Mouse (Mus musculus): ENCODE data around the gene Plekhm2. TPM values are rescaled to one million over a fixed set of nuclear protein-coding genes. Genes with fewer than 3 reads are reported as not detected.

Plekhm2 gene
- polyA plus RNA-seq, 1 experiment from 2014 or later, result 5.4 TPM

GRCm38 (mm10) chr4:141595605-141596268, 69.0 kb downstream of the Plekhm2 start:
- Histone ChIP-seq H3K36me3 (peaks cover 47% of the 10 kb centered on the region), H3K4me3 (no peak overlapping the region), H3K4me1 (peaks cover 38% of the 10 kb centered on the region), H3K27ac (no peak overlapping the region), H3K27me3 (ENCODE audit: insufficient read depth, poor library complexity, severe bottlenecking) (no peaks in the 10 kb centered on the region; the same call in 1 of the 2 replicates), H3K9me3 (no peaks in the 10 kb centered on the region)
- WGBS, result 76% methylated on average over 9 of the region's 9 CpGs
- no peak for DNase-seq (ENCODE audit: low spot score)

GRCm38 (mm10) chr4:141595138-141595537, 69.6 kb downstream of the Plekhm2 start:
- H3K4me3 ChIP-seq, result no peak overlapping the region
- H3K27ac ChIP-seq, result no peak overlapping the region
- no peaks in the 10 kb centered on the region for H3K9me3 ChIP-seq
- H3K36me3 ChIP-seq, result peaks cover 51% of the 10 kb centered on the region
- no peaks in the 10 kb centered on the region for H3K27me3 ChIP-seq (ENCODE audit: insufficient read depth, poor library complexity, severe bottlenecking)
- 93% methylated on average over 11 of the region's 11 CpGs for WGBS
- no peak for DNase-seq (ENCODE audit: low spot score)
- H3K4me1 ChIP-seq, result peaks cover 32% of the 10 kb centered on the region

GRCm38 (mm10) chr4:141591547-141591946, 73.2 kb downstream of the Plekhm2 start:
- H3K36me3 ChIP-seq, result peaks cover 86% of the 10 kb centered on the region
- H3K27ac ChIP-seq, result no peak overlapping the region
- H3K9me3 ChIP-seq, result no peaks in the 10 kb centered on the region
- no peak for DNase-seq (ENCODE audit: low spot score)
- no peaks in the 10 kb centered on the region for H3K27me3 ChIP-seq (ENCODE audit: insufficient read depth, poor library complexity, severe bottlenecking)
- no peak overlapping the region for H3K4me3 ChIP-seq
- H3K4me1 ChIP-seq, result no peaks in the 10 kb centered on the region
- 25% methylated on average over 3 of the region's 3 CpGs for WGBS

- H3K27me3 ChIP-seq (ENCODE audit: insufficient read depth, poor library complexity, severe bottlenecking), result no peaks in the 10 kb centered on the region
- DNase-seq (ENCODE audit: low spot score), result no peak
- no peak overlapping the region for H3K4me3 ChIP-seq
- no peaks in the 10 kb centered on the region for H3K9me3 ChIP-seq
- no peak overlapping the region for H3K27ac ChIP-seq
- WGBS, result 85% methylated on average over 8 of the region's 8 CpGs
- H3K36me3 ChIP-seq, result peaks cover 87% of the 10 kb centered on the region
- H3K4me1 ChIP-seq, result 0 out of 2 replicates have a peak, but pooled peaks cover 3% of the 10 kb centered on the region
Observed at GRCm38 (mm10) chr4:141583919-141584318, 80.8 kb downstream of the Plekhm2 start.

- 0 out of 2 replicates have a peak, but pooled peaks cover 8% of the 10 kb centered on the region for H3K4me1 ChIP-seq
- H3K27ac ChIP-seq, result no peak overlapping the region
- no peaks in the 10 kb centered on the region for H3K9me3 ChIP-seq
- peaks cover 86% of the 10 kb centered on the region for H3K36me3 ChIP-seq
- no peak for DNase-seq (ENCODE audit: low spot score)
- WGBS, result 92% methylated on average over 13 of the region's 13 CpGs
- no peak overlapping the region for H3K4me3 ChIP-seq
- no peaks in the 10 kb centered on the region for H3K27me3 ChIP-seq (ENCODE audit: insufficient read depth, poor library complexity, severe bottlenecking)
Observed at GRCm38 (mm10) chr4:141581051-141581450, 83.6 kb downstream of the Plekhm2 start.

- Histone ChIP-seq H3K36me3 (peaks cover 67% of the 10 kb centered on the region), H3K9me3 (no peaks in the 10 kb centered on the region), H3K27ac (no peak overlapping the region), H3K27me3 (ENCODE audit: insufficient read depth, poor library complexity, severe bottlenecking) (no peaks in the 10 kb centered on the region), H3K4me3 (no peak overlapping the region), H3K4me1 (peaks cover 15% of the 10 kb centered on the region)
- 41% methylated on average over 3 of the region's 3 CpGs for WGBS
- no peak for DNase-seq (ENCODE audit: low spot score)
Observed at GRCm38 (mm10) chr4:141578833-141579232, 85.9 kb downstream of the Plekhm2 start.

GRCm38 (mm10) chr4:141576877-141577276, 87.8 kb downstream of the Plekhm2 start:
- no peak for DNase-seq (ENCODE audit: low spot score)
- no peak overlapping the region for H3K4me3 ChIP-seq
- H3K4me1 ChIP-seq, result peaks cover 29% of the 10 kb centered on the region
- peaks cover 49% of the 10 kb centered on the region for H3K36me3 ChIP-seq
- no peaks in the 10 kb centered on the region for H3K9me3 ChIP-seq
- no peaks in the 10 kb centered on the region for H3K27me3 ChIP-seq (ENCODE audit: insufficient read depth, poor library complexity, severe bottlenecking)
- no peak overlapping the region for H3K27ac ChIP-seq
- WGBS, result 92% methylated on average over 7 of the region's 7 CpGs

GRCm38 (mm10) chr4:141576404-141576803, 88.3 kb downstream of the Plekhm2 start:
- DNase-seq (ENCODE audit: low spot score), result no peak
- H3K4me1 ChIP-seq, result peaks cover 29% of the 10 kb centered on the region
- H3K36me3 ChIP-seq, result peaks cover 48% of the 10 kb centered on the region
- no peak overlapping the region for H3K27ac ChIP-seq
- WGBS, result 83% methylated on average over 11 of the region's 11 CpGs
- no peaks in the 10 kb centered on the region for H3K9me3 ChIP-seq
- no peak overlapping the region for H3K4me3 ChIP-seq
- H3K27me3 ChIP-seq (ENCODE audit: insufficient read depth, poor library complexity, severe bottlenecking), result no peaks in the 10 kb centered on the region

Other genes starting within 250 kb of the Plekhm2 start
- 0.93 and 1.3 TPM in 2 replicates for gene Clcnkb, start 248.9 kb downstream of the Plekhm2 start, polyA plus RNA-seq (2016; fragmentation: Nextera tagmentation; extraction: Ambion mirVana)
- 61.5 and 132 TPM in 2 replicates for gene Hspb7, start 244.1 kb downstream of the Plekhm2 start, polyA plus RNA-seq (2016; fragmentation: Nextera tagmentation; extraction: Ambion mirVana)
- not detected in 2 replicates for gene Srarp, start 228.8 kb downstream of the Plekhm2 start, polyA plus RNA-seq (2016; fragmentation: Nextera tagmentation; extraction: Ambion mirVana)
- 31.5 and 33.7 TPM in 2 replicates for gene Zbtb17, start 220.2 kb downstream of the Plekhm2 start, polyA plus RNA-seq (2016; fragmentation: Nextera tagmentation; extraction: Ambion mirVana)
- 6.0 and 8.4 TPM in 2 replicates for gene Spen, start 126.3 kb downstream of the Plekhm2 start, polyA plus RNA-seq (2016; fragmentation: Nextera tagmentation; extraction: Ambion mirVana)
- 61.9 and 62.7 TPM in 2 replicates for gene Fblim1, start 58.8 kb downstream of the Plekhm2 start, polyA plus RNA-seq (2016; fragmentation: Nextera tagmentation; extraction: Ambion mirVana)
- 0.96 and 2.4 TPM in 2 replicates for gene Tmem82, start 46.3 kb downstream of the Plekhm2 start, polyA plus RNA-seq (2016; fragmentation: Nextera tagmentation; extraction: Ambion mirVana)
- 0.20 and 0.34 TPM in 2 replicates for gene Slc25a34, start 41.1 kb downstream of the Plekhm2 start, polyA plus RNA-seq (2016; fragmentation: Nextera tagmentation; extraction: Ambion mirVana)
- gene Rsc1a1, start 20.7 kb upstream of the Plekhm2 start, polyA plus RNA-seq (2016; fragmentation: Nextera tagmentation; extraction: Ambion mirVana), result 3.1 and 4.4 TPM in 2 replicates
- gene Ddi2, start 58.5 kb upstream of the Plekhm2 start, polyA plus RNA-seq (2016; fragmentation: Nextera tagmentation; extraction: Ambion mirVana), result 21.4 and 21.5 TPM in 2 replicates
- 1.2 and 3.5 TPM in 2 replicates for gene Agmat, start 81.8 kb upstream of the Plekhm2 start, polyA plus RNA-seq (2016; fragmentation: Nextera tagmentation; extraction: Ambion mirVana)
- gene Dnajc16, start 126.0 kb upstream of the Plekhm2 start, polyA plus RNA-seq (2016; fragmentation: Nextera tagmentation; extraction: Ambion mirVana), result 5.0 and 5.4 TPM in 2 replicates
- 21.4 and 22.5 TPM in 2 replicates for gene Casp9, start 128.7 kb upstream of the Plekhm2 start, polyA plus RNA-seq (2016; fragmentation: Nextera tagmentation; extraction: Ambion mirVana)
- gene Cela2a, start 161.3 kb upstream of the Plekhm2 start, polyA plus RNA-seq (2016; fragmentation: Nextera tagmentation; extraction: Ambion mirVana), result not detected in 2 replicates
- not detected in 2 replicates for gene Ctrc, start 181.5 kb upstream of the Plekhm2 start, polyA plus RNA-seq (2016; fragmentation: Nextera tagmentation; extraction: Ambion mirVana)
- 139 and 151 TPM in 2 replicates for gene Efhd2, start 210.0 kb upstream of the Plekhm2 start, polyA plus RNA-seq (2016; fragmentation: Nextera tagmentation; extraction: Ambion mirVana)